Mouse (Mus musculus) kidney, adult 11 months (tissue): ENCODE measurements around the gene Gm32742.

ENCODE experiments used
- DNase-seq: peaks from one replicate; pipeline ENCODE4 v3.0.0; 2022

Gene Gm32742

DNA sequence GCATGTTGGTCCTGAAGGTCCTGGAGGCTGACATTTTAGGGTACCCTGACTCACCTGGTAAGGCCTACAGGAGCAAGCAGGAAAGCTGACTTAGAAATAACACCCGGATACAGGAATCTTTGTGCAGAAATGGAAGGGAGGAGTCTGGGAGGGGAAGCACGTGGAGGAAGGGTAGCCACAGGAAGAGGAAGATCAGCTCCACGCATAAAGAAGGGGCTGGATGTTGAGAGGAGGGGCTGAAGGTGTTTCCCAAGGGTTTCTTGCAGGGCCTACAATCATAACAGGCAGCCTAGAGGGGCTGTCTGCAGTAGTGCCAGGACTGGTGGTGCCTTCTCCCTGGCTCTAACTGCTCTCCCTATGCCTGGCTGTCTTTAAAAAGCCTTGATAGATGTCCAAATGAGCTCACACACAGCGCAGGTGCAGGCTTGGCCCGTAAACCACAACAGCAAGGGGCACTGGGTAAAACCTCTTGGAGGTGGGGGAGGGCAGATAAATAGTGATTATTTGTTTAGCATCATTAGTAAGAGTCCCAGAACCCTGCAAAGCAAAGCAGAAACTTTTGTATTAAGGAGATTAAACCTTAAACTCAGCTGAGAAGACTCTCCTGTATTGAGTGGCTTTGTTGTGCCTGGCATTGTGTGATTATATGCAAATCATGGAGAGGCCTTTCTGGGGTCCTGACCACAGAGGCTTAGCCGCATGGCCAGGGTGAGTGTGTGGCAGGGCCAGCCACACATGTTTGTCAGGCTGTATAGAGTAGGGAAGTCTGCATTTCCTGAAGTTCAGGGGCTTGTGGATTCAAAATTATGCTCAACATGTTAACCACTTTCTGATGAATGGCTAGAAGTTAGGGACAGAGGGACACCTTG, at the start of gene Gm32742:
TSS of gene Gm32742 (minus strand) at position 206 of the 869 bp plus-strand sequence.
- DNase-seq, result no peak

DNA sequence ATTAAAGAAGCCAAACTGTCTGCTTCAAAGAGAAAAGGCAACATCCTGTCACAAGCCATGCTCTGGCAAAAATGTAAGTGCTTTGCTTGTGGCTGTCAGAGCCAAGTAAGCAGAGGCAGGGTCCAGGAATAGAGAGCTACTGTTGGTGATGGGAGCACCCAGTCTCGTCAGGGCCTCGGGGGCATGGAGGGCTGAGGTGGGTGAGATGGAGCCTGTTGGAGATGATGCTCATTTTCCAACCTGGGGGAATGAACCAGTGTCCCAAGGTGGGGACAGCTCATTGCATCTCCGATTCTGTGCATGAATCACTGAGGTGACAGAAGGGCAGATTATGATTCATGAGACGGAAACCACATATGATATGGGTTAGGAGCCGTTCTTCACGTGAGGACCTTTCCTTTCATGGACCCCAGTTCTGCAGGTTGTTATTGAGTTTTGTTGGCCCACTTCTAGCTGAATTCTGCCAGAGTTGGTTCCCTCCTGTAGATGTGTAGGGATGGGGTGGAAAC, 48.5 kb upstream of the Gm32742 start:
- DNase-seq, result no peak

DNA sequence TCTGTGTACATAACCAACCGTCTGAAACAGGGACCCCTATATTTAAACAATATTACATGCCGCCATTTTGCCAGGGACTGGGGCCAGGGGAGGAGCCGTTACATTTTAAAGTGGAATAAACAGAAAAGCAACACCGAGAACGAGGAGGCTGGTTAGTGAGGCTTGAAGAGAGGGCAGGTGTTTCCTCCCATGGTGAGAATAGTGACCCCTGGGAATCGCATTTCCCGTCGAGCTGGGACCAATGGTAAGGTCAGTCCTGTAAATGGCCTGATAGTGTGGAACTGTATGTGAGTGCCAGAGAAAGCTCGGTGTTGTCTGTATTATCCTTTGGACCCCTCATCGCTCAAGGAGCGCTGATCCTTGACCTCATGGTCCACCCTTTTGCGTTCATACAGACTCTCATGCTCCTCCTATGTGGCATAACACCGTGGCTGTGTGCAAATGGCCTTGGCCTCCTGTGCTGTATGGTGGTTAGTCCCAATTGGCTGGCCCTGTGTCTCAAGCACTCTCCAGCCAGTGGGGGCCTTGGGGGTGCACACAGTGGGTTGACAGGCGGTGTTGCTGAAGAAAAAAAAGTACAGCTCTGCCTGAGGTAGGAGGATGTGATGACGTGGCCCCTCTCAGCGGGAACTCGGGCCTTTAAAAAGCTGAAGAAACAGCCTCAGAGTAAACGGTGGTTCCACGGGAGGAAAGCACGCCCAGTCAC, 47.9 kb upstream of the Gm32742 start, which contains the start of gene Pou2af1:
TSS of gene Pou2af1 (plus strand) at position 686 of the 706 bp plus-strand sequence.
- no peak for DNase-seq

DNA sequence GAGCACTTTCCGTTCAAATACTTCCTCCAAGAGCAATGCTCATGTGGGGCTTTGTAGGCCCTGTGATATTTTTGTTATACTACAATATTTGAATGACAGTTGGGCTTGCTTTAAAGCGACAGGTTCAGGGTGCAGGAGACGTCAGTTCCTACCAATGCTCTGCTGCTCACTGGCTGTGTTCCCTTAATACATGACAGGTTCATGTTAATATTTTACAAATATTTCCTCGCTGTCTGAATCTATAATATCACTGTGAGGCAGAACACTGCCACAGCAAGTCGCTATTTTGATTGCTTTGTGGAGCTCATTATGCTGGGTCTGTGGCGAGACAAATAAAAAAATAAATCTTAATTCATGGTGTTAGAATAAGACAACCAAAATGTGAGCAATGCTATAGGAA, 45.9 kb upstream of the Gm32742 start:
- no peak for DNase-seq

DNA sequence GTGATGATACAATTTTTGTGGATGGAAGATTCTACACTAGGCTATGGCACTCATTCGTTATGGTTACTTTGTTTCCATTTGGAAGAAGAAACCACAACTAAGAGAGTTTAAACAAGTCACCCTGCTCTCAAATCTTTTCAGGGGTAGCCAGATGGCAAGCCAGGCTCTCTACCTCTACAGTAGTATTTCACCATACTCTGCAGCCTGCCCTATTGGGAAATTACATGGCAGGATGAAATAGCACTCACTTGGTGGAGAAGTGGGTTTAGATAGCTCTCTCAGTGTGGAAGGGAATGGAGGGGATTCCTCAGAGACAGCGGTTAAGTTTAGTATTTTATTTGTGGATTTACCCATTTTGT, 43.6 kb upstream of the Gm32742 start:
- DNase-seq, result no peak

DNA sequence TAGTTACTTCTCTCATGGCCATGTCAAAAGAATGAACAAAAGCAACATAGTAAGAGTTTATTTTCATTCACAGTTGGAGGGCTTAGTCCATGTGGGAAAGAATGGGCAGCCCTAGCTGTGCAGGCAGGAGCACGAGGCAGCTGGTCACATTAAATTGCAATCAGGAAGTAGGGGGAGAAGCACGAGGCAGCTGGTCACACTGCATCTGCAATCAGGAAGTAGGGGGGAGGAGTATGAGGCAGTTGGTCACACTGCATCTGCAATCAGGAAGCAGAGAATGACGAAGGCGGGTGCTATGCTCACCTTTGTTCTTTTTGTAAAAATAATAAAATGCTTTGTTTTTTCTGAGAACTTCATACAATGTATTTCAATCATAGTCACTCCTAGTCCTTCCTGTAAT, 29.5 kb upstream of the Gm32742 start:
- no peak for DNase-seq

DNA sequence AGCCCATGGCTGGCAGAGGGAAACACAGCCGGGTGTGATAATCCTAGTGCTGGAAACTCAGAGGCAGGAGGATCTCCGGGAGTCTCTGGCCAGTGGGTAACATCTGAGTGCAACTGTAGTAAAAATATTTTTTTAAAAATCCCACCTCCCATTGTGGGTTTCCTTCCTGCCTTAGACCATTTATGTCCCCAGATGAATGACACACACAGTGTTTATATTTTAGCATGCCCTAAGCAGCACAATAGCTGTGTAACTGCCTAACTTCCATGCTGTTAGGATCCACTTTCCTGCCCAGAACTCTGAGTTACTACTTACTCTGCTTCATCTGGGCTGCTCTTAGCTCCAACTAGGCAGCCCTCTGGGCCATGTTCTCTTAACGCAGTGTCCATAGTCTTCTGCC, 25.3 kb upstream of the Gm32742 start:
- no peak for DNase-seq

DNA sequence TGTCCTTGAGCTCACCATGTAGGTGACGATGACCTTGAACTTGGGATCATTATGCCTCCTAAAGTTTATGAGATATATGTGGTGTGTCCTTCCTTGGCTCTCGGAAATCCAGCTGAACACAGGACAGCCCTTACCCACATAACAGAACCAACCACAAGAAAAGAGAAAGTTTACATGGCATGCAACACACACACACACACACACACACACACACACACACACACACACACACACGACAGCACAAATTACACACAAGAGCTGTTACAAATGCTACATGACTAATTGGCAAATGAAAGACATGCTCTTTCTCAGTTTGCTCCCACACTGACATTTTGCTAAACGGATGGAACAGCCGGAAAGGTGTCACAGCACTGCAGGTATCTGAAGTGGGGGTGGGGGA, 20.6 kb upstream of the Gm32742 start:
- DNase-seq, result no peak

DNA sequence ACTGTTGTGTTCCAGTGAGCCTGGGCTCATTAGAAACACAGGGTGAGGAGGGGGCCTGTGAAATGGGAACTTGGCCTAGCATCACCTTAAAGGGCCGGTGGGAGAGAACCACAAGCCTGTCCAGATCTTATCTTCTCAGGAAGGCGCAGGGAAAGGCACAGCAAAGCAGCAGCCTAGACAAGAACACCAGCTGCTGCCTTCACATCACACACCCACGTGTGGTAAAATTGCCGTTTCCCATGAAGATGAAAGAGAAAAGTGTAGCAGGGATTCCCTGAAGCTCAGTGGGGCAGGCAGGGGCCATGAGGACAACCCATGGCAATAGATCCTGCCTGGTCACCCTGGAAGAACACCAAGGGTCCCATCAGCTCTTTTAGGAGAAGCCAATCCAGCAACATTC, 20.1 kb upstream of the Gm32742 start:
- no peak for DNase-seq

DNA sequence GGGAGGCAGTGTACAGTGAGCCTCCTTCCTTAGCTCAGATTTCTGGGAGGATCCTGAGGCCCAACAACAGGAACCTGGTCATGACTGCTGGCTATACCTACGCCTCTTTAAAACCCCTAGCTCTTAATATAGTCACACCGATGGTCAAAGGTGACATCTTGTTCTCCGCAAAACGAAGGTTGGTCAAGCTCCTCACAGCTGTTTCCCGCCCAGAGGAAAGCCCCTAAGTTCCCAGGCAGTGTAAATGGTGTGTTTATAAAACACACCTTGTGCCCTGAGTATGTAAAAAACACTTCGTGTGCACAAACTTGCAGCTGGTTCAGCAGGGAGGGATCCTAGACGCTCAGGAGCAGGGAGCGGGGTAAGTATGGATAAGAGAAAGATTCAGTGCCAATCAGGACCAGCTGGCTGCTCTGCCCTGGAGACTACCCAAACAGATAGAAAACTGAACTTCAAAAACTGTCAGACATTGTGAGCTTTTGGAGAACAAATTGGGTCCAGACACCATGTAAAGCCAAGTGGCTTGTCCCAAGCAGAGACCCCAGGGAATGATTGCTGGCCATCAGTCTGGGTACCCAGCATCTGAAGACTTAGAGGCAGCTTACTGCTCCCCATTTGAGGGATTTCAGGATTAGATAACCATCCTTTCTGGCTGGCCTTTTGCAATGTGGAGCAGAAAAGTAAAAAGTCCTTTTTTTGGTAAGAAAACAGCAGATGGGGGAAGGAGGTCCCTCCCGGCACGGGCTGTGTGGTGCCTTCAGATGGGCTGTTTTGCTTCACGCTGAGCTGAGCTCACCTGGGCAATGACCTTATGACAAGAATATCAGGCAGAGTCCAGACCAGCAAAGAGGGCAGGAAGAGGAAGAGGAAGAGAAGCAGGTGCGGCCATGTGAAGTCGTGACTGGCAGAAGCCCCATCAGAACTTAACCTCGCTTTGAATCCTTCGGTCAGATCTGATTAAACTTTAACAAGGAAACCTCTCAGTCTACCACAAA, 17.7 kb upstream of the Gm32742 start:
- DNase-seq, result no peak

DNA sequence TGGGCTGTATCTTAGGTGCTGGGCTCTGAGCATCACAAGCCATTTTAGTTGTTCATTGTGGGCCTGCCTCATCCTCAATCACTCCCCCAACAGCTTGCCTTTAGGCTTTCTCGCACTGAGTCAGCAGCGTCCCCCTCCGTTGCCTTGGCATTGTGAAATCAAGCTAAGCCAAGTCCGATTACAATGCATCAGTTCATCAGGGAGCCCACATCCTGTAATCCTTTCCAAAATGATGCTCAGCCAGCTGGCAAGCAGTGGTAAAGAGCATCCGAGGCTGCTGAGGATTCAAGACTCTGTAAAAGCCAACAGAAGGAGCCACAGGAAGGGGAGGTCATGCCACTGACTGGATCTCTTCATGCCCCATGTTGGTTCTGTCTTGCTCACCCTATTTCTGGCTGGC, 15.3 kb upstream of the Gm32742 start:
- no peak for DNase-seq

DNA sequence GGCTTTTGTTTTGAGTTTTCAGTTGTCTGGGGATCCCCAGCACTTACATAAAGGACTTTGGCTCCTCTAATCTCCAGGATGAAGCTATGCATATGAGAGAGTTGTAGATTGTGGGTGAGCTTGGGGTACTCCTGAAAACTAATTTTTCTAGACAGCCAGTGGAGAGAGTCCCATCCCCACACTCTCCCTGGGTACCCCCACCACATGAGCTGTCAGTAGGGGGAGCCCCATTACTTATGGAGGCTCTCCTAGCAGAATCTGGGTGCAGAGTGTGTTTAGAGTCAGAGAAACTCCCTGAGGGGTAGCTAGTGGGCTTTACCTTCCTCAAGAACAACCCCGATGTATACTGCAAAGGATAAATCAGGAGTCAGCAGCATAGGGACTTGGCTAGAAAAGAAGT, 13.0 kb upstream of the Gm32742 start:
- DNase-seq, result no peak

DNA sequence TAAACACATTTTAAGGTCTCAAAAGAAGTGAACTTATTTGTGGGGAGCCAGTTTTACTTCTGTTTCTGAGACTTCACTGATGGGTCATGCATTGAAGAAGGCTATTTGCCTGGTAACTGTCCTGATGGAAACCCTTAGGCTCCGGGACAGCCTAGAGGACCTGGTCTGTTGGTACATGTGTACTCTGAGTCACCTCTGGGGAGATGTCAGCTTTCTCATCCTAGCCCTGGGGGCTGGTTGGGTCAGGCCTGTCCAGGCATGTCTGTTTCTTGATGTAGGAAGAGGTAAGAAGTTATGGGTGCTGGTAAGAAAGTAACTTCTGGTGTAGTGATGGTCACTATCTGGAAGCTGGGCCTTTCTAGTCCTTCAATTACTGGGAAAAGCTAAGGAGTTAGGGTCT, 10.4 kb upstream of the Gm32742 start:
- no peak for DNase-seq

DNA sequence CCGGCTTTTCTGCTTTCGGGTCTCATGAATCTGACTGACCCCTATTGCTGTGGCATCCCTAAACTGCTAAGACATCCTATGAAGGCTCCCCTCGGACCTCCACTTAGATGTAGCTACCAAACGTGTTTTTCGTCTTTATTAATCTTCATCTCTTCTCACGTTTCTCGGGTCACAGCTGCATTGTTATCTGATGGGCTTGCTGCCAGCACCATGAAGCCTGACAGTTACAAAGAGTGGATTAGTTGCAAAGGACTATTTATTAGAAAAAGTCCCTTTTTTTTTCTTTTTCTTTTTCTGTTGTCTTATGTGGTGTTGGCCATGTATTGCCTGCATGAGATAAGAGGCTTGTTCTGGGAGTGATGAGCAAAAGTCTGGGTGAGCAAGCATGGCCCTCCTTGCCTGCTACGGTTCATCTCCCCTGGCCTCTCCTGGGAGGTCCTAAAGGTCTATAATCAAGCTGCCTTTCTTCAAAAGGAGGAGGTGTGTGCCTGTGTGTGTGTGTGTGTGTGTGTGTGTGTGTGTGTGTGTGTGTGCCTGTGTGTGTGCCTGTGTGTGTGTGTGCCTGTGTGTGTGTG, 9.7 kb upstream of the Gm32742 start:
- no peak for DNase-seq

DNA sequence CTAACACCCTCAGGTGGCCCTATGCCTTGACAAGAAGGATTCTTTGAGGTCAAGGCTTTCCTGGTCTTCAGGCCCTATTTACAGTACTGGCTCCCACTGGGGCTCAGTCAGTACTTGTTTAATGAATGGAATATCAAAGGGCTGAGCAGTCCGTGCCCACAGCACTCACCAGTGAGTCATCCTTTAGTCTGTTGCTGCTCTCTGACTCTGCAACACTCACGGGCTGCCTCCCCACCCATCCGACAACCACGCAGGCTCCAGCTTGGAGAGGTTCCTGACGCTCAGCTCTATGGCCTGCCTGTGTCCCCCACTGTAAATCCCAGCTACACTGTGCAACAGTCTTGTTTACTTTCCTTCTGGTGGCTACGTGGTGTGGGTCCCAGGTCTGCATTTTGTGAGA, 5.0 kb upstream of the Gm32742 start:
- no peak for DNase-seq

DNA sequence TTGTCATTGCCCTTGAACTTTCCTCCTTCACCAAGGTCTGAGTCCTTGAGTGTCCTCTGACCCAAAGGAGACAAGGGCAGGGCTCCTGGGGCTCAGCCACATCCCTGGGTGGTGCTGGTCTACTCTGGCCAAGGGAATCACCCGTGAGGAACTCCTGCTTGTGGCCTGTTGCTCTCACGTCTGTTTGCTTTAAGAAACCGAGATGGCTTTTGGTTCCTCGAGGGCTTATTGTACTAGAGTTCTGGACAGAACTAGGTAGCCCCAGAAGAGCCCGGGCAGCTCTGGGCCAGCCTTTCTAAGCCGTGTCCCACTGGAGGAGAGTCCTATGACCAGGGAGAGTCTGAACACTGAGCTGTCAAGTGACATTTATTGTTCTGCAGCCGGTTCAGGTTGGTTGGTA, 3.8 kb upstream of the Gm32742 start:
- DNase-seq, result no peak

DNA sequence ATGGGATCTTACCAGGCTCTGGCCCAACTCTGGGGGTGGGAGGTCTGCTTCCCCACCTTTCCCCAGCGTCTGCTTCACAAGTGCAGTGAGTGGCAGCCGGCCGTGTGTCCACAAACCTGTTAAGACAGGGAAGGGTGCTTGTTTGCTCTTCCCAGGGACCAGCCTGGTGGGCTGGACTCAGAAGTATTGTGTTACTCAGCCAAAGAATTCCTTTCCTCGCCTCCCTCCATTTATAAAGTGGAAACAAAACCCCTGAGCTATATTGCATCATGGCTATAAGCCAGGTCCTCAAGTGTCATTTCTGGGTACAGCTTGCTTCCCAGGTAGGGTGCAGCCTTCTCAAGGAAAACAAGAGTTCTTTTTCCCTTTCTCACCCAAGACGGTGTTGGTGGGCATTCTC, 3.4 kb upstream of the Gm32742 start:
- no peak for DNase-seq

DNA sequence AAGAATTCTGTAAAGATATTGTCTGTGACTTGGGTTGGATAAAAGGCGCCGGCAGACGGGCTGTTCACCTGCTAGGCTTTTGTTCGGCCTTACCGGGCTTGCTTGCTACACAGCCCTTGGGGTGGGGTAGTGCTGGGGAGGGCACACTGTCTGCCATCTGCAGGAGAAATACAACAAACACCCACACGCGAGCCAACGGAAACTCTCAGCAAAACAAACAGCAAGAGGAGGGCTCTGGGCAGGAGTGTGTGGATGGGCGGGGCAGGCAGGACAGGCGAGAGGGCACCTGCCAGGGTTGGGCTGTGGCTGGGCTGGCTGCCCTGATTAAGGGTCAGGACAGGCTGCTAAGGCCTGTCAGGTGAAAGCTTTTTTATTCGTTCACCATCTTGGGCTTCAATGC, 2.6 kb upstream of the Gm32742 start:
- DNase-seq, result no peak

DNA sequence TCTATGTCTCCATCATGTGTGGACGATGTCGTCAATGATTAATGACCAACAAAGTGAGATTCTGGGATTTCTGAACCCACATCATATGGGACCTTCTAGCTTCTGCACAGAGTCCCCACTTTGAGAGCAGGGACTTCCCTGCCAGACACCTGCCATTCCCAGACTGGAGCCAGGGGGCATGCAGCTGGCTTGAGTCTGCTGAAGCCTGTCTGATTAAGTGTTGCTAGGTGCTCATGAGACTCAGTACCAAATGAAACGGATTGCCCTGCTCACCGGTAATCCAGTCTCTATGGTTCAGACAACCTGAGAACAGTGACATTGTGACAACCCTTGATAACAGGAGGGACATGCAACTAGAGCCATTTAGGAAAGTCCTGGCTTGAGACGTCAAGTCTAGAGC, 1.3 kb downstream of the Gm32742 start:
- DNase-seq, result no peak

DNA sequence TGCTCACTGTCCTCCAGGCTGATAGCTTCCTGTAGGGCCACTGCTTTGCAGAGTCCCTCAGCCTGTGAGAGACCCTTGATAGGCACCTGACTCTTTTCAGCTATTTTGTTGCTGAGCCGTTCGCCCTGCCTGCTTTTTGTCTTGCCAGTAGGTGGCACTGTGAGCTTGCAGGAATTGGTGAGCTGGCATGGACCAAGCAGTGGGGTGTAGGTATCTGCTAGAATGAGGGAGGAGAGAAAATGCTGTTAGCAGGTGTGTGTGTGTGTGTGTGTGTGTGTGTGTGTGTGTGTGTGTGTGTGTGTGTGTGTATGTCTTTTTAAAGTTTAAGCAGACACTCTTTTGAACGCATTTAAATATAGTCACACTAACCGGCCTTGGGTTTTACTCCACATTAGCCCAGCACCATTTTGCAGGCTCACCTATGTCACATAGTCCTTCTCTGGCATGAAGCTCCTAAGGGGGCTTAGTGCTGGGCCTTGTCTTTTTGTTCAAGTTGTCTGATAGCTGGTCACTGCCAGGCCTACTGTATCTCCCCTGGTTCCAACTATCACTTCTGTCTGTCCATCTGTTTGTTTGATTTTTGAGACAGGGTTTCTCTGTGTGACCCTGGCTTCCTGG, 3.4 kb downstream of the Gm32742 start:
- peak; percentile 61 for DNase-seq

DNA sequence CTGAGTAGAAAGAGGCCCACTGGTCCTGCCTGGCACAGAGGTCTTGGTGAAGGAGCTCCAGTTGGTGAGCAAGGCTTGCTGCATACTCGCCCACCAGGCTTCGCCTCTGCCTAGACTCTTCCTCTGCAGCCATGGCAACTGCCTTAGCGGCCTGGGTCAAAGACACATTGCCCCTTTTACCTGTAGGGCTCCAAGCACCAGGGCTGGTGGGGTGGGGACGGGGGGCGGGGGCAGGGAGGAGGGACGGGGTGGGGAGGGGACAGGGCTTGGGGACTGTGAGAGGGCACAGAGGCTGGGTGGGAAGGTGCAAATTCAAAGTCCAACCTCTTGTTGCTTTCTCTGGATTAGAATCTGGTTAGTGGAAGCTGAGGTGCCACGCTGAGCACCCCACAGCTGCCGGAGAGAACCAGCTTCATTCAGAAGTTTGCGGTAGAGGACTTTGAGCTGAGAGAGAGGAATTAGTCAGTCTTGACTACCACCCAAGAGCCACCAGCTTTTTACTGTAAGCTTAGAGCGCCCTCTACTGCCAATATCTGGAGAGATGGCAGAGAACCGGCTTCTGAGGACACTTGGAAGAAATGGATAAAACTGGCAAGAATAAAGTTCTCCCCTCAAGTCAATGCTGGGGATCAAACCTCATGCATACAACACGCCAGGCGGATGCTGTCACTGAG, 13.1 kb downstream of the Gm32742 start:
- DNase-seq, result peak; percentile 43

DNA sequence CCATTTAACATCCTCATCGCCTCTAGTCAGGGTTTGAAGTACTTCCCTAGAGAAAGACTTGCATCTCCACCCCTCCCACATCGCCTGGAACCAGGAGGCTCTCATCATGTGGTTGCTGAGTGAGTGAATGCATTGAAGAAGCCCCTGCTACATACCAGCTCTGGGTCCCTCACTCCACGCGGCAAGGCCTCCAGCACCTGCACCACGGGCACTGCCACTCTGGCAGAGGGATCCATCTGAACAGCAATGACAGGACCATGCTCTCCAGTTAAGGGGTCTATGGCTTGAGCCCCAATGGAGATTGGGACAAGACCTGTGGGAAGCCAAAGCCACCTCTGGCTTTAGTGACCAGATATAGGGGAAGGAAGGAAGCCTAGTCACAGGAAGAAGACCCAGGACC, 18.0 kb downstream of the Gm32742 start:
- no peak for DNase-seq
